Mouse (Mus musculus) pancreas, adult 10 weeks (tissue): ENCODE results near the gene Sf3a1. TPM values are rescaled to one million over a fixed set of nuclear protein-coding genes. Genes with fewer than 3 reads are reported as not detected.

ENCODE experiments used
- polyA plus RNA-seq: library from polyadenylated mRNA; stranded (reverse); fragments of 350-450 nt; fragmentation: Illumina TruSeq; extraction: RNeasy Lipid Tissue Mini Kit (QIAGEN cat#74804); gene quantifications from one replicate; pipeline ENCODE4 v1.2.3, GENCODE M21; 2015; ENCODE audit warnings: low read depth, low replicate concordance; ENCODE audit not compliant: insufficient read depth

The Sf3a1 gene
- polyA plus RNA-seq: 7.4 TPM

GRCm38 (mm10) chr11:4159808-4160708 lies at the start of gene Sf3a1, which contains the start of gene Ccdc157:
Sf3a1 (plus strand) TSS chr11:4160350.
Ccdc157 (minus strand) TSS chr11:4160293.

GRCm38 (mm10) chr11:4122742-4123579 lies 37.2 kb upstream of the Sf3a1 start, which contains the start of gene Sec14l2:
Sec14l2 (minus strand) TSS chr11:4123415.

GRCm38 (mm10) chr11:4134986-4135935 lies 24.9 kb upstream of the Sf3a1 start, which contains the start of gene Rnf215:
Rnf215 (plus strand) TSS chr11:4135202.

GRCm38 (mm10) chr11:4186486-4187317 lies 26.6 kb downstream of the Sf3a1 start, which contains the start of gene Tbc1d10a:
Tbc1d10a (plus strand) TSS chr11:4186789.

GRCm38 (mm10) chr11:4217914-4218629 lies 57.9 kb downstream of the Sf3a1 start, which contains the start of gene Castor1:
Castor1 (plus strand) TSS chr11:4218225.

Other genes with a start within 250 kb of the Sf3a1 start
- gene Slc35e4, start 245.7 kb upstream of the Sf3a1 start, polyA plus RNA-seq: 1.6 TPM
- 27.4 TPM for gene Tcn2, start 228.2 kb upstream of the Sf3a1 start, polyA plus RNA-seq
- 8.3 TPM for gene Pes1, start 196.4 kb upstream of the Sf3a1 start, polyA plus RNA-seq
- gene 4930556J24Rik, start 183.6 kb upstream of the Sf3a1 start, polyA plus RNA-seq: not detected
- gene Gal3st1, start 176.7 kb upstream of the Sf3a1 start, polyA plus RNA-seq: 2.3 TPM
- gene Sec14l4, start 128.9 kb upstream of the Sf3a1 start, polyA plus RNA-seq: 2.7 TPM
- not detected for gene Sec14l3, start 95.5 kb upstream of the Sf3a1 start, polyA plus RNA-seq
- gene Mtfp1, start 64.9 kb upstream of the Sf3a1 start, polyA plus RNA-seq: 2.8 TPM
- 0.92 TPM for gene Sec14l2, start 36.9 kb upstream of the Sf3a1 start, polyA plus RNA-seq
- gene Rnf215, start 25.1 kb upstream of the Sf3a1 start, polyA plus RNA-seq: 11.9 TPM
- 5.4 TPM for gene Ccdc157, start 57 bp upstream of the Sf3a1 start, polyA plus RNA-seq
- 12.5 TPM for gene Tbc1d10a, start 26.4 kb downstream of the Sf3a1 start, polyA plus RNA-seq
- gene Castor1, start 57.9 kb downstream of the Sf3a1 start, polyA plus RNA-seq: 1.9 TPM
- not detected for gene Osm, start 76.1 kb downstream of the Sf3a1 start, polyA plus RNA-seq
- 0.41 TPM for gene Lif, start 97.2 kb downstream of the Sf3a1 start, polyA plus RNA-seq